Mouse (Mus musculus) ES-E14 (cell line): ENCODE results near the gene Lclat1. TPM values are rescaled to one million over a fixed set of nuclear protein-coding genes. Genes with fewer than 3 reads are reported as not detected.

Experiments
- DNase-seq: peaks from one replicate; pipeline ENCODE4 v3.0.0-alpha.2; 2013; ENCODE audit warnings: low read depth, low spot score
- H3K27ac ChIP-seq: 2 replicates; pipeline ENCODE4 v1.5.1; 2012; ENCODE audit warnings: low read depth, mild to moderate bottlenecking, low read length, moderate library complexity, mixed read lengths; ENCODE audit not compliant: poor library complexity, insufficient read depth, severe bottlenecking
- H3K36me3 ChIP-seq: 2 replicates; pipeline ENCODE4 v1.6.1; 2012; ENCODE audit warnings: mild to moderate bottlenecking, low read length, moderate library complexity, mixed read lengths; ENCODE audit not compliant: control insufficient read depth, poor library complexity, insufficient read depth, severe bottlenecking
- H3K4me1 ChIP-seq, 2 experiments: fragments of 150-350 bp in 1 of 2; sonication (generic) in 1 of 2; 2 replicates each; pipeline ENCODE4 v1.6.1; 2012; ENCODE audit warnings: low read length in 2 of 2, mild to moderate bottlenecking in 1 of 2, mixed read lengths in 1 of 2; ENCODE audit not compliant: control insufficient read depth in 2 of 2, insufficient read depth in 2 of 2, poor library complexity in 1 of 2
- H3K4me3 ChIP-seq, 2 experiments: fragments of 150-350 bp in 1 of 2; sonication (generic) in 1 of 2; 2 replicates each; pipeline ENCODE4 v1.5.1; 2012; ENCODE audit warnings: low read length in 2 of 2, low read depth in 1 of 2, mild to moderate bottlenecking in 1 of 2, mixed read lengths in 1 of 2; ENCODE audit not compliant: insufficient read depth in 1 of 2, poor library complexity in 1 of 2, severe bottlenecking in 1 of 2
- H3K9ac ChIP-seq: 2 replicates; pipeline ENCODE4 v1.6.1; 2012; ENCODE audit warnings: low read depth, mild to moderate bottlenecking, low read length, mixed read lengths; ENCODE audit not compliant: poor library complexity, insufficient read depth, severe bottlenecking
- H3K9me3 ChIP-seq: fragments of 150-350 bp; sonication (generic); 2 replicates; pipeline ENCODE4 v1.6.1; 2012; ENCODE audit warnings: low read depth, mild to moderate bottlenecking, low read length; ENCODE audit not compliant: control insufficient read depth, insufficient read depth
- CHD2 ChIP-seq: IDR thresholded peaks from 2 replicates; pipeline ENCODE4 v1.6.1; 2014; ENCODE audit warnings: mild to moderate bottlenecking, low read depth, low read length, inconsistent platforms
- HCFC1 ChIP-seq: IDR thresholded peaks from 2 replicates; pipeline ENCODE4 v1.6.1; 2012; ENCODE audit warnings: low read length, inconsistent platforms, borderline replicate concordance; ENCODE audit not compliant: insufficient read depth
- MAFK ChIP-seq: IDR thresholded peaks from 2 replicates; pipeline ENCODE4 v1.6.1; 2014; ENCODE audit warnings: mild to moderate bottlenecking, low read depth, low read length, inconsistent platforms; ENCODE audit not compliant: insufficient read depth
- ZC3H11A ChIP-seq: IDR thresholded peaks from 2 replicates; pipeline ENCODE4 v1.6.1; 2012; ENCODE audit warnings: low read depth, mild to moderate bottlenecking, inconsistent platforms, low read length, borderline replicate concordance
- ZNF384 ChIP-seq: IDR thresholded peaks from 2 replicates; pipeline ENCODE4 v1.6.1; 2012; ENCODE audit warnings: low read depth, low read length, inconsistent platforms
- in situ Hi-C, 2 experiments: fragments of 600-800 bp; cut with MboI; formaldehyde crosslinking; loops; one replicate each; pipeline ENCODE4 v1.15.1; 2025; ENCODE audit warnings: low sequenced_read_pairs in 2 of 2, inconsistent platforms in 1 of 2; ENCODE audit not compliant: unreplicated experiment in 2 of 2
- total RNA-seq: library from RNA; depleted of rRNA; stranded (reverse); fragments of 300-350 nt; gene quantifications from 2 replicates; pipeline ENCODE4 v1.2.3, GENCODE M21; 2012

Gene Lclat1
- total RNA-seq, 1 experiment, result 8.6 TPM

GRCm38 (mm10) chr17:73164121-73164520 lies 56.3 kb downstream of the Lclat1 start:
- Histone ChIP-seq H3K27ac (no peak overlapping the region), H3K4me3 (no peak overlapping the region), H3K36me3 (no peaks in the 10 kb centered on the region), H3K4me1 (no peaks in the 10 kb centered on the region), H3K9me3 (no peaks in the 10 kb centered on the region), H3K9ac (no peak overlapping the region)
- no peak for DNase-seq
- in situ Hi-C loops, result no loop called here
- no peak for TF ChIP-seq CHD2
- TF ChIP-seq MAFK, result no peak
- TF ChIP-seq HCFC1, result no peak
- TF ChIP-seq ZC3H11A, result no peak
- no peak for TF ChIP-seq ZNF384

DNA sequence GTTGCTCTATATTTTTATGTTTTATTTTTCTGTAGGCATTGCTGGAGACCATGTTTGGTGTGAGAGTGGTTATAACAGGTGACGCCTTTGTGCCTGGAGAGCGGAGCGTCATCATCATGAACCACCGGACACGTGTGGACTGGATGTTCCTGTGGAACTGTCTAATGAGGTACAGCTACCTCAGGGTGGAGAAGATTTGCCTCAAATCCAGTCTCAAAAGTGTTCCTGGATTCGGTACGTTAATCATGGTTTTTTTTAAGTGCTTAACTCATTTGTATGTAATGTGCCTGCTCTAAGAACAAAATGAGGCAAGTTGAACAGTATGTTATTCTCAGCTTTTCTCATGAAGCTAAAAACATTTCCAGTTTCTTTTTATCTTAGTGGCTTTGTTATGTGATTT lies 61.7 kb downstream of the Lclat1 start:
- TF ChIP-seq ZC3H11A (no peak), HCFC1 (no peak), MAFK (no peak), CHD2 (no peak), ZNF384 (no peak)
- Histone ChIP-seq H3K4me3 (no peak overlapping the region), H3K27ac (no peak overlapping the region), H3K4me1 (no peaks in the 10 kb centered on the region), H3K9ac (no peak overlapping the region), H3K9me3 (no peaks in the 10 kb centered on the region), H3K36me3 (no peaks in the 10 kb centered on the region)
- no peak for DNase-seq
- in situ Hi-C loops, result no loop called here

- Histone ChIP-seq H3K4me1 (no peaks in the 10 kb centered on the region), H3K36me3 (no peaks in the 10 kb centered on the region), H3K27ac (no peak overlapping the region), H3K4me3 (no peak overlapping the region), H3K9me3 (no peaks in the 10 kb centered on the region), H3K9ac (no peak overlapping the region)
- in situ Hi-C loops, result no loop called here
- TF ChIP-seq HCFC1, result no peak
- TF ChIP-seq ZNF384, result no peak
- no peak for TF ChIP-seq CHD2
- no peak for TF ChIP-seq ZC3H11A
- TF ChIP-seq MAFK, result no peak
- no peak for DNase-seq
These were observed 62.4 kb downstream of the Lclat1 start for GRCm38 (mm10) chr17:73170141-73170540.

DNA sequence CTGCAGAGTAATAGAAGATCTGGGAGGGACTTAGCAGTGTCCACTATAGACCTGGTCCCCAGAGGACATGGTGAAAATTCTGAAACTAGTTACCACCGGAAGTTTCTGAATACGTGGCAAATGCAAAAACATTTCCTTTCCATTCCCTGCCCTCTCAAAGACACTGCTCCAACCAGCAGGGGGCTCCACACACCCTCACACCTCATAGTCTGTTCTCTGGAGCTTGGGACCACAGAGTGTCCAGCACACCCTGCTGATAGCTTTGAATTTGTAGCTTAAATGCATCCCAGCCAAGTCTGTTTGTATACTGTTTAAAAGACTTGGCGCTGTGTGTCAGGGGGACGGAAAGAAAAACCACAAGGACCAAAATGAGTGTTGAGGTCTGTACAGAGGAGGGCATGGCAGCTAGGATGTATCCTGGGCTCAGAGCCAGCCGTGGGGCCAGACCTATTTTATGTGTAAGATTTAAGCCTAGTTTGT lies 66.3 kb downstream of the Lclat1 start:
- Histone ChIP-seq H3K9ac (no peak overlapping the region), H3K27ac (no peak overlapping the region), H3K9me3 (no peaks in the 10 kb centered on the region), H3K36me3 (no peaks in the 10 kb centered on the region), H3K4me3 (no peak overlapping the region), H3K4me1 (no peaks in the 10 kb centered on the region)
- DNase-seq, result peak; percentile 25
- TF ChIP-seq ZNF384 (no peak), MAFK (no peak), HCFC1 (no peak), CHD2 (no peak), ZC3H11A (no peak)
- in situ Hi-C loops, result no loop called here

DNA sequence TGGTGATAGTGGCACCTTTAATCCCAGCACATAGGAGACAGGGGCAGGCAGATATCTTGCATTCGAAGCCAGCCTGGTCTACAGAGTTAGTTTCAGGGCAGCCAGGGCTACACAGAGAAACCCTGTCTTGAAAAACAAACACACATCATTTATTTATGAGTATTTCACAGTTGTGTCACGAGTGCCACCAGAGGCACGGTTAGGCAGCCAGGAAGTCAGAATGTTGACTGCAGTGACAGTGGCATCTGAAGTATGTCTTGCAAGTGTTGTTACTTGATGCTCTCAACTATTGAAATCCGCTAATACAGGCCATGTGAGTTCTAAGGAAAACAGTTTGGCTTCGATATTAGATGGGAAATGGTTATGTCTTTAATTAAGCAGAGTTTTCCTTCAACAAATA lies 67.9 kb downstream of the Lclat1 start:
- TF ChIP-seq ZNF384 (no peak), CHD2 (no peak), MAFK (no peak), HCFC1 (no peak), ZC3H11A (no peak)
- no peaks in the 10 kb centered on the region for H3K4me1 ChIP-seq
- no peak overlapping the region for H3K9ac ChIP-seq
- DNase-seq, result no peak
- no peaks in the 10 kb centered on the region for H3K36me3 ChIP-seq
- no peak overlapping the region for H3K27ac ChIP-seq
- H3K9me3 ChIP-seq, result no peaks in the 10 kb centered on the region
- in situ Hi-C loops, result loop anchor here in 1 of 2 experiments (25.0 kb wide), 1 partner anchor 313 kb away; no protein-coding TSS in a partner anchor
- no peak overlapping the region for H3K4me3 ChIP-seq
